In genomic region chr11:24397710-24398109, GRCm38 (mm10) we compare ENCODE assay signal across 25 mouse cellular contexts.
"Had no signal": no experiment of that assay in that cellular context is flagged by ENCODE, and none has a peak within 500 bp of the region (broad histone marks: within the 10 kb centered on the region; RNA-seq: fewer than 3 reads in every experiment).

No protein-coding gene starts in this region.

- H3K9me3 ChIP-seq: heart, embryonic 10.5 days; heart, embryonic 12.5 days; hindbrain, embryonic 12.5 days; limb, embryonic 10.5 days; liver, embryonic 13.5 days had no signal

- H3K36me3 ChIP-seq: heart, embryonic 10.5 days; heart, embryonic 12.5 days; hindbrain, embryonic 10.5 days; hindbrain, embryonic 12.5 days; limb, embryonic 10.5 days; limb, embryonic 12.5 days; liver, embryonic 13.5 days had no signal

- H3K27ac ChIP-seq: gastrocnemius, adult 2 months; heart, adult 2 months; heart, embryonic 10.5 days; hindbrain, embryonic 10.5 days; hindbrain, embryonic 12.5 days; hindbrain, embryonic 14.5 days; layer of hippocampus, adult 2 months; left cerebral cortex, adult 2 months; limb, embryonic 10.5 days; limb, embryonic 12.5 days; liver, embryonic 13.5 days had no signal

- H3K4me1 ChIP-seq: heart, embryonic 10.5 days; heart, embryonic 12.5 days; hindbrain, embryonic 10.5 days; hindbrain, embryonic 12.5 days; limb, embryonic 10.5 days; liver, embryonic 13.5 days had no signal

- H3K27me3 ChIP-seq: heart, embryonic 12.5 days; hindbrain, embryonic 12.5 days; limb, embryonic 12.5 days; liver, embryonic 13.5 days had no signal

- H3K9ac ChIP-seq: heart, embryonic 12.5 days; hindbrain, embryonic 12.5 days; hindbrain, embryonic 14.5 days; limb, embryonic 12.5 days; liver, embryonic 13.5 days had no signal

- DNase-seq: gastrocnemius, adult 2 months; gastrocnemius, postnatal 10 days; gastrocnemius, postnatal 25 days; heart, adult 2 months; heart, postnatal 10 days; heart, postnatal 4 days; kidney, adult 18-20 months; kidney, adult 8-10 months; kidney, postnatal 10 days; kidney, postnatal 25 days; kidney, postnatal 4 days; liver; liver, embryonic 13.5 days had no signal

- ATAC-seq: hindbrain, embryonic 16.5 days; inflammation-experienced regulatory T-cells, adult 6 months had no signal

- H3K4me2 ChIP-seq: heart, embryonic 12.5 days; hindbrain, embryonic 12.5 days; hindbrain, embryonic 14.5 days; limb, embryonic 12.5 days; liver, embryonic 11.5 days; liver, embryonic 13.5 days had no signal

- H3K4me3 ChIP-seq: gastrocnemius, adult 2 months; heart, adult 2 months; heart, embryonic 10.5 days; heart, embryonic 12.5 days; hindbrain, embryonic 10.5 days; hindbrain, embryonic 12.5 days; layer of hippocampus, adult 2 months; left cerebral cortex, adult 2 months; limb, embryonic 10.5 days; limb, embryonic 12.5 days; liver, embryonic 13.5 days had no signal
